Mouse (Mus musculus) skeletal muscle tissue, adult 2 months (tissue): ENCODE results near the gene Itgb6.

Source experiments
- DNase-seq: peaks from one replicate; pipeline ENCODE4 v3.0.0-alpha.2; 2012; ENCODE audit warnings: low read depth, low spot score

The Itgb6 gene

GRCm38 (mm10) chr2:60614758-60615157 is 107.7 kb downstream of the Itgb6 start:
- DNase-seq = no peak

DNA sequence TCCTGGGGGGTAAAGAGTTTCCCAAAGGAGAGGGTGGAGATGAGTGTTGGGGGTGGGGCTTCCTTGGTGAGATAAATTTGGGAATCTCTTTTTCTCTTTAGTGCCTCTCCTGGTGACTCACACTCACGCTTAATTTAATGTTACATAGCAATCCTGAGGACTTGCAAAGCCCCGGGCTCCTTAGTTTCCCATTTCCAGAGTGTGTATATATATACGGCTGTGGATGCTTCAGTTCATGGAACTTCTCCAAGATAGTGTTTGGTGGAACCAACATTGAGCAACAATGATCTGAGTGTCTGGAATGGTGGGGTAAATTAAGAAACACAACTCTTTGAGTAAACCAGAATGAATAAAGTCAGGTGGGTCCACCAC is 108.6 kb downstream of the Itgb6 start:
- no peak for DNase-seq

- DNase-seq = no peak
These were observed 109.3 kb downstream of the Itgb6 start for GRCm38 (mm10) chr2:60612906-60613856.

- no peak for DNase-seq
These were observed 110.8 kb downstream of the Itgb6 start for GRCm38 (mm10) chr2:60611622-60612021.

GRCm38 (mm10) chr2:60609436-60610199 is 112.8 kb downstream of the Itgb6 start:
- DNase-seq = no peak

GRCm38 (mm10) chr2:60607980-60608379 is 114.5 kb downstream of the Itgb6 start:
- DNase-seq = no peak

GRCm38 (mm10) chr2:60601326-60601725 is 121.1 kb downstream of the Itgb6 start:
- DNase-seq = no peak

DNA sequence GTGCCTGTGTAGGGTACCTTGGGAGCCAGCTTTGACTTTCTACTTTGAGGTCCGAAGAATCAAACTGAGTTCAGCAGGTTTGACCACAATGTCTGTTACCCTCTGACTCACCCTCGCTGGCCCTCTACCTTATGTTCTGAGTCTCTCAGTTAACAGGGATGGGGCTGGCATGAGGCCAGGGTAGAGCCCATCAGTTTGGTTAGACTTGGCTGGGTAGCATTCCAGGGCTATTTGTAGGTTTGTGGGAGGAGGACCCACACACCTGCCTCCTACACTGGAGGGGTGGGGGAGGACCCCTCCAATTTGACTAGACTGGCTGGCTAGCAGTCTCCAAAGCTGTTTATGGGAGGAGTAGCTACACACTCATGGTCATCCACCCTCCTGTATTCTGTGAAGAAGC is 121.6 kb downstream of the Itgb6 start:
- DNase-seq = no peak

DNA sequence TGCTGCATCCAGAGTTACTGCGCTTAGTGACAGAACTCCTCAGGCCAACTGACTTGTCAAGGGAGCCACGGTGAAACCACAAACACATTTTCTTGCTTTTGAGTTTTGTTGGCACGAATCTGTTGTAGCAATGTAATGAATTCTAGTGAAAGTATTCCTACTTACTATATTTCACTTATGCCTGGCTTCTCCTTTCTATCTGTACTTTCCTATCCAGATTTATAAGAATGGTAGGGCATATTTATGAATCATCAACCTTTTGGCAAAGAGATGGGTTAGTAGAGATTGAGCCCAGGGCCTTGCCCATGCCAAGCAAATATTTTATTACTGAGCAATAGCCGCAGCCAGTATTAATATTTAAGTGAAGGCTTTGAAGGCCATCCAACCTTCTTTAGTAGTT is 139.0 kb downstream of the Itgb6 start:
- DNase-seq = no peak

DNA sequence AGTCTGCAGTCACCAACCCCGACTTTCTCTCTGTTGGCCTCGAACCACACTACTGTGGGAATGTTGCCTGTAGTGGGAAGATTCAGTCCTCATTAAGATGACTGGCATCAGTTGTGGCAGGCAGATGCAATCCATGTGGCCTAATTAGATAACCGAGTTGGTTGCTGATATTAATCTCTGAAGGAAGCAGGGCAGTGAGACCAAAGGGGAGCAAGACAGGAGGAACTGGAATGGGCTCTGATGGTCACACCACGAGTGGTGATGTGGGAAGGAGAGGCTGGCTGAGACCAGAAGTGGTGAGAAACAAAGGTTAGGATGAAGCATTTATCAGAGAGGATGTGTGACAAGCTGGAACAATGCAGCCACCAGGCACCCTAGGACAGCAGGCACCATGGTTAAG is 167.9 kb downstream of the Itgb6 start:
- no peak for DNase-seq

DNA sequence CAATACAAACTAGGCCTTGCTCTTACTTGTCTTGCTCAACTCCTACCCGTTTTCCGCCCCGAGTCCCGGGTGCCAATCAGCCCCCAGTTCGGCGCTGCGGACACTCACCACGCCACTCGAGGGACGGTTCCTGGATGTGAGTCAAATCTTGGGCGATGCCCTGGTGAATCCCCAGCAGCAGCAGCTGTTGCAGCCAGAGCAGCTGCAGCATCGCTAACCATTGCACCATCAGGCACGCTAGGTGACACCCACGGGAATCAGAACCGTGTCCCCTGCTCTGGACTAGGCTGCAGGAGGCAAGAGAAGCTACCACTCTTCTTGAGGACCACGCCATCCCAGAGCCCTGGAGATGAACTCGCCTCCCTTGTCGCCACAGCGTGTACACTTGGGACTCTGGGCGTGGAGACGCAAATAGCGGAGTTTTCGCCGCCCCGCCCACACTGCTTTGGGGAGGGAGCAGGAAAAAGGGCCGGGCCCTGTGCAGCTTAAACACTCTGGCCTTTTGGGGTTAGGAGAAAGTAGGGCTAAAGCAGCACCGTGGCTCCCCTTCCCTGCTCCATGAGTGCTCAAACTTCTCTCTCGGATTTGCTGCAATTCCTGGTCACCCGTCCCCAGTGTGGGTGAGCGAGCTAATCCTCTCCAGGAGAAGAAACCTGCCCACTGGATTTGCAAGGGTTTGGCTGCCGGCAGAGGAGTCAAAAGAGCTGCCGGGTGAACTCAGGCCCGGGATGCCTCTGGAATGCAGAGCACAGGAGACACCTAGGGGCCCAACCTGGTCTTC is 169.4 kb downstream of the Itgb6 start, which contains the start of gene Pla2r1:
Gene Pla2r1, minus strand, starts transcription at position 407 of the 781 bp plus-strand sequence.
- peak; percentile 23 for DNase-seq

DNA sequence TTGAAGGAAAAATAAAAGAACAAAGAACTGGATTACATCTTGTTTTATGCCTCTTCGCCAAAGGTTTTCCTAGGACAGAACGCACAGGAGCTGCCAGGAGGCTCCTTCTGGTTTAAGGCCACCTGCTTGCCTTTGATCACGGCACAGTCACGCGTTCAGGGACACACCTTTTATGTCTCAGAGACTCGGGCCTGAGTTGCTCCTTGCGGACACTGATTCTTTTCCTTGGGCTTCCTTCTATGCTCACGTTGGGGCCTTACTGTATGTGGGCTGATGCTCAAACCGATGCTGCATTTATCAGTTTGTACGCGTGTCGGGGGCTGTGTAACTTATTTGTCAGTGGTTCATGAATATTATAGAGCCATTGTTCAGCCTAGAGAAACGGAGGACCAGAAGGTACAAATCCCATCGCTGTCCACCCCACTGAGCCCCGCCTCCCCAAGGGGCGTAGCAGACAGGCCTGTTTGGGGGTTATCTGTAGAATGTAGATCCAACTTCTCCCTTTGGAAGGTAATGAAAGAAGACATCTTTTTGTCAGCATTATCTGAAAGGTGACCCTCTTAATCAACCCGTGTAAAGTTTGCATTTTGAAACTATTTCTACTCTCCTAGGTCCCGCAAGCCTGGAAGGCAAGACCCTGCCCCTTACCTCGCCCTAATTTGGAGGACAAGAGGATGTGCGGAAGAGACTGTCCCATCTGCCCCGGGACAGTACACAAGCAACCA is 170.1 kb downstream of the Itgb6 start:
- DNase-seq = no peak

DNA sequence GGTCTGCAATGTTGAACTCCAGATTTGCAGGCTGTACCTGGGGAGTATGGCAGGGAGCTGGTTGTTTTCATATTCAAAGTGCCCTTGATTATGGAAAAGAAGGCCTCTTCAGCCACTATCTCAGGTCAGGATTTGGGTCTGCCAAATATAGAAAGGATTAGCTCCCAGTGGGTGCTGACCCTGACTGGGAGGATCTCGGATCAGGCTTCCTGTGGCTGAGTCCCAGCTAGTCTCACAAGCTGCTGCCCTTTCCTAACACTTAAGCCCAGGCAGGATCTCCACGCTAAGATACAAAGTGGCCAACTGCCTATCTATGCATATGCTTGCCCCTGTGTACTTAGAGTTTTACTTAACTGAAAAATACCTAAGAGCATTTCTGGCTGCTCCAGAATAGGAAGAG is 170.8 kb downstream of the Itgb6 start:
- peak; percentile 21 for DNase-seq

DNA sequence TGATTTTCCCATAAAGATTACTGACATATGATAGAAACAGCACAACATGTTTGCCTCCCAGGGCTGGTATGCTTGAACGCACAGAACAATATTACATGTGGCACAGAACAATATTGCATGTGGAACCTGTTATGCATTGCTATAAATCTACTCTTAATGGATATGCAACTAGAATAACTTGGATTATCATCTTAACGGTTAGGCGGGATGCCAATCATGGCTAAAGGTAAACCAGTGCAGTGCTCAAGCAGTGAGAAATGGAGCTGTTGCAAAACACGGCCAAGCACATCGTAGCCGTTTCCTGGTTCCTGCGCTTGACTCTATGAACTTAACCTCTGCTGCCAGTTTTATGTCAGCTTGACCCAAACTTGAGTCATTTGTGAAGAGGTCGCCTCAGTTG is 171.9 kb downstream of the Itgb6 start:
- no peak for DNase-seq

- no peak for DNase-seq
These were observed 172.6 kb downstream of the Itgb6 start for GRCm38 (mm10) chr2:60549851-60550250.
